Mouse (Mus musculus) embryonic fibroblast, embryonic 13.5 days (primary cell): ENCODE measurements around the gene Bicral.
"Not testable (repeated sequence)": the region's sequence is repeated elsewhere in the genome, so short reads cannot be mapped to it uniquely, and the experiment has no call there.

Source experiments
- CTCF ChIP-seq: IDR thresholded peaks from 2 replicates; pipeline ENCODE4 v1.5.1; 2011; ENCODE audit warnings: mild to moderate bottlenecking, control low read depth, low read length, moderate library complexity, borderline replicate concordance; ENCODE audit not compliant: insufficient read depth
- POLR2A ChIP-seq: IDR thresholded peaks from 2 replicates; pipeline ENCODE4 v1.6.1; 2011; ENCODE audit warnings: low read depth, mild to moderate bottlenecking, control low read depth, low read length, moderate library complexity

GRCm38 (mm10) chr17:46846573-46846972, 11.7 kb downstream of the Bicral start:
- TF ChIP-seq POLR2A, CTCF: not testable (repeated sequence)
